Mouse (Mus musculus) erythroid progenitor cell, adult 5-6 weeks (primary cell): ENCODE measurements around the gene Axl. TPM values are rescaled to one million over a fixed set of nuclear protein-coding genes. Genes with fewer than 3 reads are reported as not detected.
A peak's percentile ranks its signal among the peaks of the same experiment; 100 is the strongest.

ENCODE experiments used
- ATAC-seq: replicated peaks from 2 replicates; pipeline ENCODE4 v1.8.0; 2016; ENCODE audit warnings: moderate number of reproducible peaks, mild to moderate bottlenecking, moderate TSS enrichment, inconsistent platforms; ENCODE audit not compliant: poor library complexity, low FRiP score, severe bottlenecking
- total RNA-seq, 2 experiments: library from RNA; stranded (forward) in 1 of 2; stranded (reverse) in 1 of 2; fragments of 150-400 nt in 1 of 2; fragments of 186-747, 209-891 nt in 1 of 2; gene quantifications; 2 replicates each; pipeline versions ENCODE4 v1.2.3 to v1.2.4; 2015 to 2017; ENCODE audit warnings: low replicate concordance in 2 of 2

Axl gene
- total RNA-seq (2015; ENCODE audit: low replicate concordance) (51.9 and 61.6 TPM in 2 replicates), total RNA-seq (2017; ENCODE audit: low replicate concordance) (27.2 and 58.7 TPM in 2 replicates)

DNA sequence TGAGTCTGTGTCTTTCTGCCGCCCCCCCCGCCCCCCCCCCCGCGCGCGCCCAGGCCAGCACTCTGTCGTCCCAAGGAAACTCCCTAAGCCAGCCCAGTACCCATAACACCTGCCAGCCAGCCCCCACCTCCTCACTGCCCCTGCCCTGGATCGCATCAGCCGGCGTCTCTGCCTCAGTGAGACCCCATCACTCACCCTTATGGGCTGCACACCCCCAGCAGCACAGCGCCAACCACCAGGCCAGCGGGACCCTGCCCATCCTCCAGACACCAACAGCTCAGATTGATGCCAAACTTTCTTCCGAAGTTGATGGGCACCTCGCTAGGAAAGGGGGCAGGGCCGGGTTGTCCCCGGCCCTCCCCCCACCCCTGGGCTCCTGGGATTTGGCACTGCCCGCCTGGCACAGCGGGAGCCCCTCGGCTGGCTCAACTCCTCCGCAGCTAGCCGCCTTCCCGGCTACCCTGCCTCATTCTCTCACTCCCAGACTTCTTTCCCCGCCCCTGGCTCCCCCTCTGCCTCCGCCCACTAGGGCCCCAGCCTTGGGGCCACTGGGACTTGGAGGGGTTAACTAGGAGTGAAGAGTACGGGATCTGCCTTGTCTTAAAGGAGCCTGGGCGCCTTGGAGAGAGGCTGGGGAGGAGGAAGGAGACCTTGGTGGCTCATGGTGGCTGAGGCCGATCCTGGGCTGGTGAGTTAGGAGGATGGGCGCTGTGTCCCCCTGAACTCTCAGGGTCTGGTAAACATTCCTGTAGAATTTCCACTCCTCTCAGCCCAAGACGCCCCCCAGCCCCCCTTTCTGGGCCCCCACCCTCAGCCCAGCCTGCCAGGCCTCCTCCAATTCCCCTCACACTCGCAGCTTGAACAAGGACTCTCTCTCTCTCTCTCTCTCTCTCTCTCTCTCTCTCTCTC lies at the start of gene Axl:
Gene Axl, minus strand, starts transcription at position 486 of the 909 bp plus-strand sequence.
- ATAC-seq = no peak

DNA sequence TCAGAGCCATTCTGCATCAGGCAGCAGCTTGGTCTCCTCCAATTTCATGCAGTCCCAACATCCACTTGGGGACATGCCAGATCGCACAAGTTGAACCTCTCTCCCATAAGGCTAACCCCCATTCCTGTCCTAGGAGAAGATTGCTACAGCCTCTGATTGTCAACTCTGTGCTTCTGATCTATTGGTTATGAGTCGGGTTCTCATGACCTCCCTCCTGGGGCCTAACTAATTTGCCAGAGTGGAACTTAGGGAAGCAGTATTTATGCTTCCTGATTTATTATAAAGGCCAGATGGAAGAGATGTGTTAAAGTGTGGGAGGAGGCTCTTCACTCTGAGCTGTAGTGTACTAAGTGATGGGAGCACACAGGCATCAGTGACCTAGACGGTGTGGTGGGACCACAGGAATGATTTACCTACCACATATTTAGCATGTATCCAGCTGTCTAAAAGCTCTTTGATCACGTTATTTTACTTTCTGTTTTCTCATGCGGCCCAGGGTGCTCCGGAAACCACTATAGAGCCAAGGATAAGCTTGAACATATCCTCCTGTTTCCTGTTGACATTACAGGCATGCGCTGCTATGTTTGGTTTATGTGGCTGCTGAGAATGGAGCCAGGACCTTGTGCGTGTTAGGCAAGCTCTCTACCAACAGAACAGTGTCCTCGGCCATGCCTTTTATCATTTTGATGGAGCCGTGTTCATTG lies 46.8 kb upstream of the Axl start:
- no peak for ATAC-seq

GRCm38 (mm10) chr7:25831557-25832530 lies 43.3 kb upstream of the Axl start:
- no peak for ATAC-seq

GRCm38 (mm10) chr7:25830251-25830650 lies 41.7 kb upstream of the Axl start:
- no peak for ATAC-seq

GRCm38 (mm10) chr7:25827199-25827598 lies 38.7 kb upstream of the Axl start:
- ATAC-seq = no peak

GRCm38 (mm10) chr7:25826029-25826428 lies 37.5 kb upstream of the Axl start:
- ATAC-seq = no peak

- no peak for ATAC-seq
Measured at GRCm38 (mm10) chr7:25825043-25825442, 36.5 kb upstream of the Axl start.

DNA sequence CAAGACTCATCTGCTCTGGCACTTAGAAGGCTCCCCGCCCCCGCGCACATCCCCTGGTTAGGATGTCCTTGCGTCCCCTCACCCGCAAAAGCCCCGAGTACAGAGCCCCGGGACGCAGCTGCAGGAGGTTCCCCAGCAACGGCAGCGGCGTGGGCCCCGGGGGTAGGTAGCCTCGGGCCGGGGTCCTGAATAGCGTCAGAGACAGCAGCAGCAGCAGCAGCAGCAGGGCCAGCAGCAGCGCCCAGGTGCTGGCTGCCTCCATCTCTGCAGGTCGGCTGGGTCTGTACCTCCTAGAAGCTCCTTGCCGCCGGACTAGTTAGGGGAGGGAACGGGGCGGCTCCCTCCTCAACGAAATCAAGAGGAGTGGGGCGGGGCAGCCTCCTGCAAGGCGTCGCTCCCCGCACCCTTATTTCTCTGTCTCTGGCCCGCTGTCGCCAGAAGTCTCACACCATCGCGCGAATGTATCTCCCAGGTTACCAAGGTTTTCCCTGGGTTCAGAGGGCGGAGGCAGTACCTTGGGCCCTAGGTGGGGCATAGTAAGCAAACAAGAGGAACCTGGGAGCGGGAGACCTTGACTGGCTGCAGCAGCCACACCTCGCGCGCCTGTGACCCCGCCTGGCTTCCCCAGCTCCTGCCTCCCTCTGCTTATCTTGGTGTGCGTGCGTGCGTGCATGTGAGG lies 27.9 kb upstream of the Axl start, which contains the start of gene Cyp2s1:
Gene Cyp2s1, minus strand, starts transcription at position 673 of the 679 bp plus-strand sequence.
- 0 out of 2 replicates have a peak, but pooled peaks have one; percentile 14 for ATAC-seq

DNA sequence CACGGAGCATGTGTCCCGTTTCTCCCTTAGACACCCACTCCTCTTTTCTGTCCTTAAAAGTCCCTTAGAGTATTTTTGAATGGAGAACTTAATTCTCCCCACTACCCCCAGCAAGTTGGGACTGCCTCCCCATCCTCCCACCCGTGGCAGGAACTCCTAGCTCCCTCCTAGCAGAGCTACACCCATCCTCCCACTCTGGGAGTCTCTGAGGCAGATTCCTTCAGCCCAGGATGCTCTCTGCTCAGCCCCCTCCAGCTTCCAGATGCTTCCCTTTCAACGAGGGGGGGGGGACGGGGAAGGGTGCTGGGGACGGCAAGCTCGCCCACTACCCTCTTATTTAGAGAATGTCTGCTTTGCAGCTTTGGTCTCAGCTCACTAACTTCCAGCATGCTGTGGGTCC lies 27.1 kb upstream of the Axl start:
- ATAC-seq = no peak

DNA sequence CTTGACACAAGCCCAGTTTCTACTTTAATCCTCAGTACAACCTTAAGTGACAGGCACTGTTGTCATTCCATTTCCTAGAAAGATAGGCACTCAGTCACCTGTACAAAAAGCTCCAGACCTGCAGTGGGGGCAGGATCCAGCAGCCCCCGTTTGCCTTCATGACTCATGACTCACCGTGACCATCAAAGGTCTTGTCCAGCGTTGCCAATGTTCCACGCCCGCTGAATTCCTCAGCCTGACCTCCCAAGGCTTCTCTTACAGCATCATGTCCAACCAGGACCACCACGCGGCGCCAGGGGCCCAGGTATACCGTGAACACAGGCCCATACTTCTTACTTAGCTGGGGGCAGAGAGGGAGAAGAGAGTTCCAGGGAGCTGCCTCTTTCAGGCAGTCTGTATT lies 26.2 kb upstream of the Axl start:
- no peak for ATAC-seq

DNA sequence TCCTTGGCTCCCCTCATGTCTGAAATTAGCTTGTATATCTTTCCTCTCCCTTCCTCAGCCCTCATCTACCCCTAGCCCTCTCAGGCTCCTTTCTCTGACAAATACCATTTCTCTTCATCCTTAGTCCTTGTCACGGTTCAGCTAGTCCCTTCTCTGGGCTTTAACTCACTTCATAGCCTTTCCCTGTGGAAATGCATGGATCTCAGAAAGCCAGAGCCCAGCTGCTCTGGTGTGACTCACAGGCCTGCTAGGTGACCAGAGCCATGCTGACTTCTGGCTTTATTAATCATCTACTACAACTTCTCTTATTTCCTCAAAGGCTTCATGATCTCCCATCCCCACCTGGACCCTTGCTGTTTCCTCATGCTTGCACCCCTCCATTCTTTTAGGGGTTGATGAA lies 23.7 kb upstream of the Axl start:
- no peak for ATAC-seq

- ATAC-seq = no peak
Measured at GRCm38 (mm10) chr7:25811716-25812115, 23.2 kb upstream of the Axl start.

GRCm38 (mm10) chr7:25805631-25806343 lies 17.3 kb upstream of the Axl start:
- no peak for ATAC-seq

- ATAC-seq = no peak
Measured at GRCm38 (mm10) chr7:25804792-25805191, 16.3 kb upstream of the Axl start.

GRCm38 (mm10) chr7:25803460-25803859 lies 15.0 kb upstream of the Axl start:
- ATAC-seq = no peak

- no peak for ATAC-seq
Measured at GRCm38 (mm10) chr7:25802241-25803125, 14.0 kb upstream of the Axl start.

DNA sequence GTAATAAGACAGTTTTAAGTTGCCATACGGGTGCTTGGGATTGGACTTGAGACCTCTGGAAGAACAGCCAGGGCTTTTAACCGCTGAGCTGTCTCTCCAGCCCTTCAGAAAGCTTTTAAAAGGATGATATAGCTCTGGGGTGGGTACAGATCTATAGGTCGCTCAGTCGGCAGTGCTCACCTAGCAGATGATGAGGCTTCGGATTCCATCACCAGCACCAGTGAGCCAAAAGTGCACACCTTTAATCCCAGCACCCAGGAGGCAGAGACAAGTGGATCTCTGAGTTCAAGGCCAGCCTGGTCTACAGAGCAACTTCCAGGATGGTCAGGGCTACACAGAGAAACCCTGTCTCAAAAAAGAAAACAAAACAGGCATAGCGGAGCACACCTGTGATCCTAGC lies 12.5 kb upstream of the Axl start:
- no peak for ATAC-seq

DNA sequence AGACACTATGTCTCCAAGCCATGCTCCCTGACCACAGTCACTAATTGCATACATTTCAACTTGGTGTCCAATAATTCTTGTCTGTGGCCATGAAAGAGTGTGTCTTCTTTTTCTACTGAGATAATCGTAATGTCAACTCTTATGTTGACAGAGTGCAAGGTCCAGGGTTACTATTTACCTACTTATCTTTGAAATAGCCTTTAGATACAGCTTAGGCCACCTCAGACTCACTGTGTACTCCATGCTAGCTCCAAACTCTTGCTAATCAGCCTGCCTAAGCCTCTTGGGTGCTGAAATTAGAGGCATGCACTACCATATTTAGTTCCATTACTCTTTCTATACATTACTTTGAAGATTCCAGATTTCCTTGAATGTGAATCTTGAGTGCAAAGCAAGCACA lies 10.9 kb upstream of the Axl start:
- no peak for ATAC-seq
